Mouse (Mus musculus) thymus, adult 2 months (tissue): ENCODE measurements around the gene Sdc4.

Source experiments
- CTCF ChIP-seq: fragments of 200-500 bp; IDR thresholded peaks from 2 replicates; pipeline ENCODE4 v1.5.1; 2012; ENCODE audit warnings: mild to moderate bottlenecking, control low read depth, low read length, moderate library complexity, borderline replicate concordance; ENCODE audit not compliant: control insufficient read depth, poor library complexity, insufficient read depth; ENCODE audit errors: extremely low read depth
- POLR2A ChIP-seq: fragments of 200-500 bp; IDR thresholded peaks from 2 replicates; pipeline ENCODE4 v1.6.1; 2012; ENCODE audit warnings: mild to moderate bottlenecking, low read length, control low read depth, moderate library complexity; ENCODE audit not compliant: control insufficient read depth, poor library complexity, insufficient read depth; ENCODE audit errors: extremely low read depth

DNA sequence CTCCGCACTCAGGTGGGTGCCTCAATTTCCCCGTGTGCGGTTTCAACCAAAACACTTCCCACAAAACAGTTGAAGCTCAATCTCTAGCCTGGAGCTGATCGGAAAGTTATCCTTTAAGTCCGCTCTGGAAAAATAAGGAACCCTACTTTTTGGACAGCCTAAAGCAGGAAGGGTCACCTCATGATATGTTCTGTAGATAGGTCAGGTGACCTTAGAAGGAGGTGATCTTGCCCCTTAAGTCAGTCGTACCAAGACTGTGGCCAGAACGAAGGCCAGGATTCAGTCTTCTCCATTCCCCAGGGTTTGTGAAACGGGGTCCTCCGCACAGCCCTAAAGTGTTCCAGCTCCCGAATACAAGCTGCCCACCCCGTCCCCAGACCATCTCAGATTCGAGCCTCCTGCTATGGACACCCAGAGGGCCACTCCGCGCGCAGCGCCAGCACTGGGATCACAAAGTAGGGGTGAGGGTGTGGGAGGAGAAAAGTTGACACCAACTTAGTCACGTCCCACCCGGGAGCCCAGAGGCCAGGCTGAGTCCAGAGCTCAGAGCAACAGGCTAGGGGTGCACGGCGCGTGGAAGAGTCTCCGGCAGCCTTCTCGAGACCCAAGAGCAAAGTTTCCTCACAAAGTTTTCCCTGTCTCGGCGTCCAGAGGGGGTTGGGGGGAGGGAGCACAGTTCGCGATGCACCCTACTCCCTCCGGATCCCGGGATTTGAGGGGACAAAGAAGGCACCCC lies 1.2 kb downstream of the Sdc4 start:
- TF ChIP-seq POLR2A (no peak), CTCF (no peak)
